Mouse (Mus musculus): ENCODE data around the gene Tmem98. TPM values are rescaled to one million over a fixed set of nuclear protein-coding genes. Genes with fewer than 3 reads are reported as not detected.

The Tmem98 gene
- polyA plus RNA-seq, 1 experiment from 2014 or later = 148 TPM

DNA sequence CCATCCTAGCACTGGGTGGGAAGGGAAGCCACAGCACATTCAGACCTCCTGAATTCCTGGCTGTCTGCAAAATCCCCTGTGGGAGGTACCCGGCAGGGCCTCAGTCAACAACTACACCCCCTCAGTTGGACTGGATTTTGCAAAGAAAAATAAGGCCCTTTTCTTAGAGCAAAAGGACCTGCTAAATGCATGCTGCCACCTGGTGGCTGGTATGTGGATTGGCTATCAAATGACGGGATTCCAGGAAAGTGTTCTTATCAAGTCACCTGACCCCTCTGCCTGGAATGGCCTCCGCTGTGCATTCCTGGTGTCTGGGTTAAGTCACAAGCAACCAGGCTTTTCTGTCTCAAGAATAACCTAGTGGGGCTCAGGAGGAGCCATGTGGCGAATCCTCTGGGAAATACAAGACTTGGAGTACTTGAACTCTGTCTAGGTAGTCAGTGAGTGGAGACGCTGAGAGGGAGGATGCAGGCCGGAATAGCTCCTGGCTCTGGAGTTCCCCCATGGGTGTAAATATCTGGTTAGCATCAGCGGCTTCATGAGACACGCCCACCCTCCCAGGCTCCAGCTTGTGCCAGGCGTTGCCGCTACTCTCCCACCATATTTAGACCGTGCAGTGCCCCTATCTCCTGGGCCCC is 8.2 kb downstream of the Tmem98 start:
- Histone ChIP-seq H3K27me3 (replicated peaks; ENCODE audit: control insufficient read depth, insufficient read depth, low read length) (no peaks in the 10 kb centered on the region), H3K4me3 (ENCODE audit: low read depth, low read length) (no peak overlapping the region), H3K36me3 (ENCODE audit: control insufficient read depth, insufficient read depth) (peaks cover 31% of the 10 kb centered on the region), H3K27ac (ENCODE audit: low read depth, low read length) (peak overlapping the region; percentile 88), H3K9ac (ENCODE audit: low read depth, low read length) (0 out of 2 replicates have a peak overlapping the region, but pooled peaks have one; percentile 8), H3K9me3 (ENCODE audit: control insufficient read depth) (no peaks in the 10 kb centered on the region), H3K4me2 (replicated peaks; ENCODE audit: low read depth) (peak overlapping the region; percentile 28; the same call in 1 of the 2 replicates), H3K4me1 (replicated peaks; ENCODE audit: control insufficient read depth, insufficient read depth, low read length) (peaks cover 4% of the 10 kb centered on the region; the same call in 1 of the 2 replicates)
- peak; percentile 37 for ATAC-seq
- peak; percentile 97 for TF ChIP-seq CTCF (IDR thresholded peaks at IDR 0.05; ENCODE audit: low read depth)
- 15% methylated on average over 11 of the region's 11 CpGs for WGBS

DNA sequence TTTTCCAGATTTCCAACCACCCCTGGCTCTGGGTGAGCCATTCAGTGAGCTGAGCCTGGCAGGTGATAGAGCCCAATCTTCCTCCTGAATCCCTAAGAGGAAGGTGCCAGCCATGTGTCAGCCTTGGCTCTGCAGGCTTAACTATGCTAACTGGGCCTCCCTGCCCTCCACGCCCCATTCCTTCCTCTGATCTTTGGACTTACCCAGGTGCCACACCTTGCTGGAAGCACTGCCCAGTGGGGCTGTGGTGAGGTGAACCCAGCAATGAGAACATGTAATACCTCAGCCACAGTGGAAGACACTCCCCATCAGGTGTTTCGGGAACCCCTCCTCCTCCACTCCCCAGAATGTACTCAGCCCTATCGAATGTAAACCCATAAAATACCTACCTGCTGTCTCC is 10.1 kb downstream of the Tmem98 start:
- Histone ChIP-seq H3K27me3 (replicated peaks; ENCODE audit: control insufficient read depth, insufficient read depth, low read length) (no peaks in the 10 kb centered on the region), H3K4me3 (ENCODE audit: low read depth, low read length) (no peak overlapping the region), H3K9ac (ENCODE audit: low read depth, low read length) (no peak overlapping the region), H3K27ac (ENCODE audit: low read depth, low read length) (peak overlapping the region; percentile 88), H3K36me3 (ENCODE audit: control insufficient read depth, insufficient read depth) (peaks cover 22% of the 10 kb centered on the region; the same call in 1 of the 2 replicates), H3K9me3 (ENCODE audit: control insufficient read depth) (no peaks in the 10 kb centered on the region), H3K4me2 (replicated peaks; ENCODE audit: low read depth) (peak overlapping the region; percentile 48), H3K4me1 (replicated peaks; ENCODE audit: control insufficient read depth, insufficient read depth, low read length) (peaks cover 4% of the 10 kb centered on the region; the same call in 1 of the 2 replicates)
- peak; percentile 97 for ATAC-seq
- TF ChIP-seq CTCF (IDR thresholded peaks at IDR 0.05; ENCODE audit: low read depth) = no peak
- whole genome bisulfite sequencing = 47% methylated on average over 3 of the region's 3 CpGs

DNA sequence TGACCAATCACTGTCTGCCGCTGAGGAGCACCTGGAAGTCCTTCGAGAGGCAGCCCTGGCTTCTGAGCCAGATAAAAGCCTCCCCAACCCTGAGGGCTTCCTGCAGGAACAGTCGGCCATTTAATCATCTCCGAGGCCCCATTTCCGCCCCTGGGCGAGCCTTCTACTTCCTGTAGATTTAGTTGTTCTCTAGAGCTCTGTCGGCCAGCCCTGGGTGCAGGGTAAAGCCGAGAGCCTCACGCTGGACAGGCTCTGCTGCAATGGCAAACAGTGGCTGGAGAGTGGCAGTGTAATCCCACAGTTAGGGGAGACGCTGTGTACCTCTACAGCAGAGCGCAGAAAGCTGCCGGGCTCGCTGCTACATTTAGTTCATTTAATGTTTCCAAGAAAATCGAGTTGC is 11.3 kb downstream of the Tmem98 start:
- Histone ChIP-seq H3K27ac (ENCODE audit: low read depth, low read length) (peak overlapping the region; percentile 88), H3K9ac (ENCODE audit: low read depth, low read length) (no peak overlapping the region), H3K4me3 (ENCODE audit: low read depth, low read length) (no peak overlapping the region), H3K4me2 (replicated peaks; ENCODE audit: low read depth) (no peak overlapping the region), H3K9me3 (ENCODE audit: control insufficient read depth) (no peaks in the 10 kb centered on the region), H3K27me3 (replicated peaks; ENCODE audit: control insufficient read depth, insufficient read depth, low read length) (no peaks in the 10 kb centered on the region), H3K36me3 (ENCODE audit: control insufficient read depth, insufficient read depth) (peaks cover 13% of the 10 kb centered on the region; the same call in 1 of the 2 replicates), H3K4me1 (replicated peaks; ENCODE audit: control insufficient read depth, insufficient read depth, low read length) (peaks cover 4% of the 10 kb centered on the region; the same call in 1 of the 2 replicates)
- no peak for ATAC-seq
- WGBS = 49% methylated on average over 14 of the region's 14 CpGs
- peak; percentile 51 for TF ChIP-seq CTCF (IDR thresholded peaks at IDR 0.05; ENCODE audit: low read depth)

DNA sequence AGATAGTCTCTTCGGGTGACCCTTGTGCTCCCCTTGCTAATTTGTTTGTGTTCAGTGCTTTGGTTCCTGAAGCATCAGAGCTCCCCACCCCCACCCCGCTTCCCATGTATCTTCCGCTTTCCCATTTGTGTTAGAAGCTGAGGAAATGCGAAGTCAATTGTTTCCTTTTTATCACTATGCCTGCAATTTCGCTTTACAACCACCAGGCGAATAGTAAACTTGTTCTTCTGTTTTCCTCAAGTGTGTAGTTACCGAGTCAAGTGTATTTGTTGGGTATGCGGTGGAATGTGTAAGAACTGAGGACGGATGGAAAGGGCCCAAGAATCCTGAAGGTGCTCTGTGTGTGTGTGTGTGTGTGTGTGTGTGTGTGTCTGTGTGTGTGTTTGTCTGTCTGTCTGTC is 11.8 kb downstream of the Tmem98 start:
- no peak overlapping the region for H3K4me3 ChIP-seq (ENCODE audit: low read depth, low read length)
- ATAC-seq = no peak
- H3K4me2 ChIP-seq (replicated peaks; ENCODE audit: low read depth) = no peak overlapping the region
- H3K9ac ChIP-seq (ENCODE audit: low read depth, low read length) = no peak overlapping the region
- no peaks in the 10 kb centered on the region for H3K9me3 ChIP-seq (ENCODE audit: control insufficient read depth)
- 0 out of 2 replicates have a peak overlapping the region, but pooled peaks have one; percentile 88 for H3K27ac ChIP-seq (ENCODE audit: low read depth, low read length)
- H3K27me3 ChIP-seq (replicated peaks; ENCODE audit: control insufficient read depth, insufficient read depth, low read length) = no peaks in the 10 kb centered on the region
- peak; percentile 54 for TF ChIP-seq CTCF (IDR thresholded peaks at IDR 0.05; ENCODE audit: low read depth)
- peaks cover 13% of the 10 kb centered on the region; the same call in 1 of the 2 replicates for H3K36me3 ChIP-seq (ENCODE audit: control insufficient read depth, insufficient read depth)
- 81% methylated on average over 9 of the region's 9 CpGs for WGBS
- H3K4me1 ChIP-seq (replicated peaks; ENCODE audit: control insufficient read depth, insufficient read depth, low read length) = peaks cover 4% of the 10 kb centered on the region; the same call in 1 of the 2 replicates

DNA sequence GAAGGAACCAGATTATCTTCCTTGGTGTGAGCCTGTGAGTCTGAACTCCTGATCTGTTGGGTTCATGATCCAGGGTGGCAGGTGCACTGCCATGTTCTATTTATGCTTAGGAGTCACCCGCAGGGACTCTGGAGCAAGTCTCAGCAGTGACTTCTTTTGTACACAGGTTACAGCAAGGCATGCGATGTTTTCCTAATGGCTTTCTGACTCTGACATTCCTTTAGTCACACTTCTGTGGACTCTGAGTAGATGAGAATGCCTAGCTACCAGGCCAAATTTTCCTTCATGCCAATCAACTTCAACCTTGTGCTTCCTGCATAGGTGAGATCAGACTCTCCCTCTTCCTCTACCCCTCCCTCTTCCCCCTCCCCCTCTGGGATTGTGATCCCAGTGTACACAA is 25.4 kb downstream of the Tmem98 start:
- Histone ChIP-seq H3K27ac (ENCODE audit: low read depth, low read length) (no peak overlapping the region), H3K9me3 (ENCODE audit: control insufficient read depth) (no peaks in the 10 kb centered on the region), H3K4me3 (ENCODE audit: low read depth, low read length) (no peak overlapping the region), H3K4me1 (replicated peaks; ENCODE audit: control insufficient read depth, insufficient read depth, low read length) (no peaks in the 10 kb centered on the region), H3K4me2 (replicated peaks; ENCODE audit: low read depth) (no peak overlapping the region), H3K27me3 (replicated peaks; ENCODE audit: control insufficient read depth, insufficient read depth, low read length) (no peaks in the 10 kb centered on the region), H3K36me3 (ENCODE audit: control insufficient read depth, insufficient read depth) (no peaks in the 10 kb centered on the region), H3K9ac (ENCODE audit: low read depth, low read length) (no peak overlapping the region)
- ATAC-seq = no peak
- TF ChIP-seq CTCF (IDR thresholded peaks at IDR 0.05; ENCODE audit: low read depth) = no peak
- WGBS = 84% methylated on average over 2 of the region's 2 CpGs

DNA sequence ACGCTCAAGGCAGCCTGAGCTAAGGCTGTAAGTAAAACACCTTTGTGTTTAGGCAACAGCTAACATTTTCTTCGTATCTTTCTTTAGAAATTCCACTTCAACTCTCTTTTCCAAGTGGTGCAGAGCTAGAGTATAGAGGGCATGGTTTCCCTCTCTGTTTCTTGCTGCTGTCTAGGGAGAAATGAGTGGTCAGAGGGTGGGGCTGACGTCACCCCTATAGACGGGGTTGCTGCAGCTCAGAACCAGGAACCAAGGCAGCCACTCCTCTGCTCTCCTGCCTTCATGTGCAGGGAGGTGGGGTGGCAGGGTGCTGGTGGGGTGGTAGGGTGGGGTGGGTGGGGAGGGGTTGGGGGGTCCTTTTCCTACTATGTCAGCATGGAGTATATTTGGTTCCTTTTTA is 25.9 kb downstream of the Tmem98 start:
- Histone ChIP-seq H3K4me1 (replicated peaks; ENCODE audit: control insufficient read depth, insufficient read depth, low read length) (no peaks in the 10 kb centered on the region), H3K27me3 (replicated peaks; ENCODE audit: control insufficient read depth, insufficient read depth, low read length) (no peaks in the 10 kb centered on the region), H3K36me3 (ENCODE audit: control insufficient read depth, insufficient read depth) (no peaks in the 10 kb centered on the region), H3K4me2 (replicated peaks; ENCODE audit: low read depth) (no peak overlapping the region), H3K9ac (ENCODE audit: low read depth, low read length) (no peak overlapping the region), H3K4me3 (ENCODE audit: low read depth, low read length) (no peak overlapping the region), H3K9me3 (ENCODE audit: control insufficient read depth) (no peaks in the 10 kb centered on the region), H3K27ac (ENCODE audit: low read depth, low read length) (no peak overlapping the region)
- 57% methylated on average over 4 of the region's 4 CpGs for WGBS
- TF ChIP-seq CTCF (IDR thresholded peaks at IDR 0.05; ENCODE audit: low read depth) = no peak
- ATAC-seq = no peak

All from intestine, postnatal 0 days (tissue).